Mouse (Mus musculus): Measurements from ENCODE around the gene Med26.

Med26 gene

GRCm38 (mm10) chr8:72485456-72486199 is 62.4 kb downstream of the Med26 start:
- DNase-seq = no peak

DNA sequence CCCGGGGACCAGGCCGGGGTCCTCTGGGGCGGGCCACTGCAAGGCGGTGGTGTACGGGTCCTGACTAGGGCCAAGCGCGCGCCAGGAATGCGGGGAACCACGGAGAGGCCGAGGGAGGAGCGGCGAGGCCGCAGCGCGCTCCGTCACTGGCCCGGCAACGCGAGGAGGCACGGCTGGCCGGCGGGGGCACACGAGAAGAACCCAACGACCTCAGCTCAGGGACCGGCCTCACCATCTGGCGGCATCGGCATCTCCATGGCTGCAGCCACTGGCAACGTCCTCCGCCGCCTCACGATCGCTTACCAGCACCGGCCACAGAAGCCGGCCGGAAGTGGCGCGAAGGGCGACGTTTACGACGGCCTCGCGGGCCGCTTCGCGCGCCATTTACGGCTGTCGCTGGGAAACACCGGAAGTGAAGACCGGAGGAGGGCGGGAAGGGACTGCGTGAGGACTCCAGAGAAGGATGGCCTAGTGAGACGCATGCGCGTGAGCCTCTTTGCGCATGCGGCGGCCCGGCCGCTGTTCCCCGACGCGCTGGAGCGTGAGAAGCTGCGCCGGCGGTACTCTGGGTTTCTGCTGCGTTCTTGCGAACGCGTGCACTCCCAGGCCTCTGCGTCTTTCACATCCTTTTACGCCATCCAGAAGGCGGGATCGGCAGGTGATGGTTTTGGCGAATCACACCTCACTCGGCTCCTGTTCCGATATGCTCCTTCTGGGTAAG is 73.1 kb downstream of the Med26 start, which contains the start of gene Cherp:
Cherp (minus strand) TSS at position 401 of the 721 bp plus-strand sequence.
- DNase-seq = peak; percentile 96

- no peak for DNase-seq
Observed at GRCm38 (mm10) chr8:72470684-72471083, 77.4 kb downstream of the Med26 start.

GRCm38 (mm10) chr8:72469984-72470383 is 78.1 kb downstream of the Med26 start:
- no peak for DNase-seq

- DNase-seq = no peak
Observed at GRCm38 (mm10) chr8:72469243-72469642, 78.8 kb downstream of the Med26 start.

DNA sequence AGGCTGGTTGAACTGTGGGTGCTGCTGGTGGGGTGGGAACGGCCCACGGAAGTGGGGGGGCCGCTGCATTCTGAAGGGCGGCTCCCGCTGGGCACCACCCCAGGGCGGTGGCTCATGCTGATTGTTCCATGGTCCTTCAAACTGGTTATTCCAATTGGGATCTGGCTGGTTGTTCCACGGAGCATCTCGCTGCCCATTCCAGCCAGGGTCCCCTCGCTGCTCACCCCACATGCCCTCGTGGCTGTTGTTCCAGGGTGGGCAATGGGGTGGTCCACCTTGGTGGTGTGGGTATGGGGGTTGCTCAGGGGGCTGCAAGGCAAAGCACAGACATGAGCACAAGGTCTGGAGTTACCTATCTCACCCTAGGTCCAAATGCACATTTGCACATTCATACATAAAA is 83.9 kb downstream of the Med26 start:
- DNase-seq = no peak

- no peak for DNase-seq
Observed at GRCm38 (mm10) chr8:72459881-72460533, 88.1 kb downstream of the Med26 start.

GRCm38 (mm10) chr8:72458457-72458856 is 89.6 kb downstream of the Med26 start:
- no peak for DNase-seq

DNA sequence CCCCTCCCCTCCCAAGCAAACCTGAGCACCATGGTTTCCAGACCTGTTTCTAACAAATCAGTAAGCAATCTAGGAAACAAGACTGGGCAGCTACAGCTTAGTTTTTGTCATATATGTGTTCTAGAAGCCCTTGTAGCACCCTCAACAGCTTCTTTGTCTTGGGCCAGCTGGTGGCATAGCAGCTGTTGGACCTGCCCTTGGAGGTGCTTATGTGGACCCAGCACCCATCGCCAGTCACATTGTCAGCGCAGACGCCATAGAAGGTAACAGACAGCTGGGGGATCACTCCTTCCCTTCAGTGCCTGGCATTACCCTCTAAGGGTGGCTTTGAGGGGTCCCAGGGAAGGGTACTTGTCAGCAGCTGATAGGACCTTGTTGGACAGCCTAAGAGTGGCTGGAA is 90.3 kb downstream of the Med26 start:
- DNase-seq = no peak

GRCm38 (mm10) chr8:72455317-72455716 is 92.8 kb downstream of the Med26 start:
- DNase-seq = no peak

DNA sequence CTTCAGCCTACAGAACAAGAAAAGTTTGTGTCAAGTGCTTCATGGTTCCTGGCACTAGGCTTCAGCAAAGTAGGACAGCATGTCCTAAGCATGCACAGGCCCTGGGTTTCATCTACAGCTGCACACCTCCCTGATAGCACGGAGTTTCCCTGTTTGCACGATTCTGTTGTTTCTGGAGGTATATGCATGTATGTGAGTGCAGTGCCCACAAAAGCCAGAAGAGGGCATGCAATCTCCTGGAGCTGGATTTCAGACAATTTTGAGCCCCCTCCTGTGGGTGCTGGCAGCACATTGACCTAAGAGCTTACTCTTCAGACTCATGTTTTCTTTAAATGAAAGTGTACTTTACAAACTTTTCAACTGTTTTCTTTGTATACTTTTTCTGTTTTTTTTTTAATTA is 94.2 kb downstream of the Med26 start:
- DNase-seq = no peak

DNA sequence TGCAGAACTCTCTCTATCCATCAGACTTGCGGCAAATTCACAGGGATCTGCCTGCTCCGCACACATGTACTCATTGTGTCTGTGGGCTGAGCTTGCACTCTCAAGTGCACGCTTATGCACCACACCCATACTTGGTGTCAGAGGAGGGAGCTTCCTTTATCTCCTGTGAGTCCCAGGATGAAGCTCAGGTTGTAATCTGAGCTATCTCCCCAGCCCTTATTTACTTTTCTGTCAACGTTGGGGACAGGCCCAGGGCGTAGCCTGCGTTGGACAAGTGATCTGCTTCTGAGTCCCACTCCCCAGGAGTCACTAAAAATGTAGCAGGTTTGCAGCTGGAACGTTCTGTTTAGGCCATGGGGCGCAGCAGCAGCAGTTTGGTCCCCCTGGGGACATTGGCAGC is 96.6 kb downstream of the Med26 start:
- no peak for DNase-seq

DNA sequence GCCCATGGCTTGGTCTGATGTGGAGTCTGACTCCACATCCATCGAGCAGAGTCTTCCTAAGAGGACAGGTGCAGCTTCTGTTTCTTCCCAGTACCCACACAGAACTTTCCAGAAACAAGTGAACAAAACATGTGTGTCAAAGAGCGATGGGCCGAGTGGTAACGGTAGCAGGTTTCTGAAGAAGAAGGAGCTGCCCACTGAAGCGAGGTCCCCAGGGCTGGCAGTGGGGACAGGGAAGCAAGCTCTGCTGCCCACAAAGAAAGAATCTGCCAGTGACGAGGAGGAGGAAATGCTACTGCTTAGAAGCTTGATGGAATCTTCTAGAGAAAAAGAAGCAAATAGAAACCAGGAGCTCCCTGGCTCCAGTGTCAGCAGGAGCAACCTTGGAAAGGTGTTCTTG is 103.0 kb downstream of the Med26 start:
- no peak for DNase-seq
